Mouse (Mus musculus) telencephalon, adult 2 months (tissue): ENCODE measurements around the gene Plscr3.
"Not testable (repeated sequence)": the region's sequence is repeated elsewhere in the genome, so short reads cannot be mapped to it uniquely, and the experiment has no call there.

ENCODE experiments used
- DNase-seq: peaks from one replicate; pipeline ENCODE4 v3.0.0-alpha.2; 2011; ENCODE audit warnings: low read depth, low spot score

Gene Plscr3

GRCm38 (mm10) chr11:69828832-69829231 lies 17.3 kb upstream of the Plscr3 start:
- DNase-seq = no peak

GRCm38 (mm10) chr11:69833554-69833953 lies 12.6 kb upstream of the Plscr3 start:
- DNase-seq = no peak

DNA sequence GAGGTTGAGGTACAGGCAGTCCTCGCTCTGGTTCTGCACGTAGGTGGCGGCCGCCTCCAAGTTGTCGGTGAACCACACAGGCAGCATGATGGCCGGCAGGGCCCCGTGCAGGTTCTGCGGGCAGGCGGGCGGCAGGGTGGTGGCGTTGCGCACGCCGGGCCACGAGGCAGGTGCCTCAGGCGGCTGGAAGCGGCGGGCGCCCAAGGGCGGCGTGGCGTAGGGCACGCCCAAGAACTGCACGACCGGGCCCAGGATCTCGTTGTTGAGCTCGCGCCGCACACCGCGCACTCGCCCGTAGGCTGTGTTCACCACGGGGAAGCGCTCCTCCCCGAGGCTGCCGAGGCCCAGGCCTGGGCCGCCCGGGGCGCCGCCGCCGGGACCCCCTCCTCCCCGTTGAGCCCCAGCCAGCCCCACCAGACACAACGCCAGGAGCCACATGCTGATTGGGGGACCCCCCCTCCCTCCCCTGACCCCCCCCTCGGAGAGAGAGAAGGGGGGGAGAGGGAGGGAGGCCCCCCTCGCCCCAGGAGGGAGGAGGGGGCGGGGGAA lies 12.1 kb upstream of the Plscr3 start:
- no peak for DNase-seq

- no peak for DNase-seq
Measured at GRCm38 (mm10) chr11:69835326-69835965, 10.7 kb upstream of the Plscr3 start.

DNA sequence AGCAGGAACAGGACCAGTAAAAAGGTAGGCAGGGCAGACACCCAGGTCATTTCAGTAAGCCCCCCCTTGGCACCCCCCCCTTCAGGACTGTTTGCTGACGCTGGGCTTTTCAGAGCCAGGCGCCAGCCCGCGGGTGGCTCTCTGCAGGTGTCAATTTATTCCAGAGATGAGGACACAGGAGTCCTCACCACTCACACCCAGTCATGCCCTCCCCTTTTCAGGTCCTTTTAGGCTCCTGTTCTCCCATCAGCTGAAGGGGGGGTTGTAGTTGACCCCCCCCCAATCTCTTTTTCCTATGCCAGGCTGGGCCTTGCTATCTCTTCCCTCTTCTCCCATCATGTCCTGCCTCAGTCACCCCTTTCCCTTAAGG lies 10.2 kb upstream of the Plscr3 start:
- DNase-seq = no peak

DNA sequence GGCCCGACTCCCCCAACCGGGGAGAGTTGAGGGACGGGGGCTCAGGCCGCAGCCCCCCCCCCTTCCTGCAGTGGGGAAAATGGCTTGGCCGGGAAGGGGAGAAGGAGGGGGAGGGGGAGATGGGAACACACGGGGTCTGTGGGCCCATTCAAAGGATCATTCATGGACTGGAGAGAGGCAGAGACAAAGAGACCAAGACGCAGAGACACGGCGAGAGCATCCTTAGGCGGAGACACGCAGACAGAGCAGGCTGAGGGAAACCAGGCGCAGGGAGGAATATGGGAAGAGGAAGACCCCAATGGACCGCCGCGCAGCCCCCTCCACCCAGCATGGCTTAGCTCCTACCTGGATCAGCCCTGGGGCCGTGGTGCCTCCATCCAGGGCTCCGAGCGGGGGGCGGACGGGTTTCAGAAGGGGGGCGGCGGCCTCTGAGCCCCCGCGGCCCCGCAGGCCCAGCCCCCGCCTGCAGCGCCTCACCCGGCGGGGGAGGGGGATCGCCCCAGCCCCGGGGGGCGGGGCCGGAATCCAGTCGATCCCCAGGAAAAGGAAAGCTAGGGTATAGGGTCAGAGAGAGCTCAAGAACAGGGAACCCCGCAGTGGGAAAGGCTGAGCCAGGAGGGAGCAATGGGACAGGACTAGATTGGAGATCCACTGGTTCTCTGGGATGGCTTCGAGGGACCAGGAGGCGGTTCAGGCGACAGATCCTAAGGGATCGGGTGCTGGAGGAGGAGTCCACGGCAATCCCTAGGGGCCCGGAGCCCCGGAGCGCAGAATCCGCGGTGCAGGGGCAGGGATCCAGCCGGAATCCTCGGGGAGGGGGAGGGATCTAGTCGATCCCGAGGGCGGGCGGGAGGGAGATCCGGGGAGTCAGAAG lies 9.2 kb upstream of the Plscr3 start:
- no peak for DNase-seq

DNA sequence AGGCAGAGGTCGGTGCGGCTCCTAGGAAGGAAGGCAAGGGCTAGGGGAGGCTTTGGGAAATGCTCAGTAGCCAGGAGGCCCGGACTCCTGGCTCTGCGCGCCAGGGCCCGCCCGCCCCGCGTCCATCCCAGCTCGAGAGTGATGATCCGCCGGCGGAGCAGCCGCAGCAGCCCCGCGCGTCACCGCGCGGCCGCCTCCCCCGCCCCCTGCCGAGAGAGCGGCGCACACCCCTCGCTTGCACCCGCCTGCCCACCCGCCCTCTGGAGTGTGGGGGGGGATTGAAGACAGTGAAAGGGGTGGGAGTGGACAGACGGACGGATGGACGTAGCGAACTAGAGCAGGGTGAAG lies 8.6 kb upstream of the Plscr3 start, which contains the start of gene Nlgn2:
Nlgn2 (minus strand) TSS at position 181 of the 348 bp plus-strand sequence.
- DNase-seq = no peak

DNA sequence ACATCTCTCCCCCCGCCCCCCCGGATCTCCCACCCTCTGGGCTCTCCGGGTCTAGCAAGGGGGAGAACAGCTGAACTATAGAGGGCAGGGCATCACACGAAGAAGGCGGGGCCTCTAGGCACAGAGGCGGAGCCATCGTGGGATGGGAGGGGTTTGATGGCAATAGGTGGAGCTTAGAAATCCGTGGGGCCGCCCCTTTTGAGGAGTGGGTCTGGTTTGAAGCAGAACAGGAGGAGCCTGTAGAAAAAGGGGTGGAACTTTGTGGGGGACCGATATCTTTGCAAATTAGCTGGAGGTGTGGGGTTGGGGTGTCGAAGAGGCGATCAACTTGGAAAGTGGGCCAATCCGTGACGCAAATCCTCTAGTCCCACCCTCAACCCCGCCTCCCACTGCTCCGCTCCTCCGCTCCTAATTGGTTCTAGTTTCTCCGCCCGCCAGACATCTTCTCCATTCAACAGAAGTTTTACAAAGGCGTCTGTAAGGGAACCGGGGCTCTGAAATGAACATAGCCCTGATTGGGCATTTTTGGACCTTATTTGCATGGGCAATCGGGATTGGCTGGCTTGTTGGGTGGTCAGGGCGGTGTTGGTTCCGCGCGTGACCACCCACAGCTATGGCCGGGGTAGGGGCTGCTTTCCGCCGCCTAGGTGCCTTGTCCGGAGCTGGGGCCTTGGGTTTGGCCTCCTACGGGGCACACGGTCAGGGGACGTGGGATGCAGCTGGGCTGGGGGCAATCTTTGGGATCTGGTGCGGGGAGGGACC lies 8.0 kb upstream of the Plscr3 start, which contains the start of gene Tmem256:
Tmem256 (plus strand) TSS at position 563 of the 762 bp plus-strand sequence.
- peak; percentile 99 for DNase-seq

DNA sequence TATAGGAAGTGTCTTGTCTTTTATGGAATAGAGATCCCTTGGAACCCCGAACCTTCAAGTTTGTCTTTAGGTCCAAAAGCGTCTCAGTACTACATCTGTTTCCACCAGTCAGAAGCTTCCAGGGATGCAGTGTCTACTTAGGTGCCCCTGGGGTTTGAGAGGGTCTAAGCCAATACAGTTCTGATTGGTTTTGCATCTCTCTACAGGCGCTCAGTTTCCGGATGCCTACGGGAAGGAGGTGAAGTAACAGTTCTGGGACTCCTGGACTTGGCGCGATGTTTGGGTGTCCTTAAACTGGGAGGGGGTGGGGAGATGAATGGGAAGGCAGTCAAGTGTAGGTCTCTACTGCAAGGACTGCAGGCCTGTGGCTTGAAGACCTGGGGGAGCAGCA lies 7.5 kb upstream of the Plscr3 start:
- DNase-seq = no peak

DNA sequence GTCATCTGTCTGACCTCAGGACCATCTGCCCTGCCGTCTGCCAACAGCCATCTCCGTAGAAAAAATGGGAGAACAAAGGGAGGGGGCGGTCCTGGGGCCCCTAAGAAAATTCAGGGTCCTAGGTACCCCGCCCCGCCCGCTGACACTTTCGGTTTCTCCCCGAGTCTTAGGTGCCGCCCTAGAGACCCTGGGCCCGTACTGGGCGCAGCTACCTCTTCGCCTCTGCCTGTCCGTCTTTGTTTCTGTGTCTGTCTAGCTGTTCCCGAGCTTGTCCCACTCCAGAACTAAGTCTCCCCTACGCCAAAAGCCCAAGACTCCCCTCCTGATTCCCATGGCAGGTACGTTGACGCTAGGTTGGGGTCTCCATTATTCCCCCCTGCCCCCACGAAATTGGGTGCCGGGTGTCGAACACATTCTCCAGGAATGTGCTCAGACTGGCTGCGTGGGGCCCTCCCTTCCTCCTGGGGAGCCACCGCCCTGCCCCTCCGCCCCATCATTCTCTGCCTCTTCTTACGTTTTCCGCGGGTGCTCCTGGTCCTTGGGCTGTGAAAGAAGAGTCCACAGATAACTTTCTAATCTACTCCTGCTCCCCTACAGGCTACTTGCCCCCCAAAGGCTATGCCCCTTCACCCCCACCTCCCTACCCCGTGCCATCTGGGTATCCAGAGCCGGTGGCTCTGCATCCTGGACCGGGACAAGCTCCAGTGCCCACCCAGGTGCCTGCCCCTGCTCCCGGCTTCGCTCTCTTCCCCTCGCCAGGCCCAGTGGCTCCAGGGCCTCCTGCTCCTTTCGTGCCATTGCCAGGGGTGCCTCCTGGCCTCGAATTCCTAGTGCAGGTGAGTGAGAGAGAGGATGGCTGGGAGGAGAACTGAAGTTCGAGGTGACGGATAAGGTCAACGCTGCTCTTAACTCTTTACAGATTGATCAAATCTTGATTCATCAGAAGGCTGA lies 837 bp downstream of the Plscr3 start:
- DNase-seq = no peak

GRCm38 (mm10) chr11:69848021-69848420 lies 1.8 kb downstream of the Plscr3 start:
- no peak for DNase-seq

DNA sequence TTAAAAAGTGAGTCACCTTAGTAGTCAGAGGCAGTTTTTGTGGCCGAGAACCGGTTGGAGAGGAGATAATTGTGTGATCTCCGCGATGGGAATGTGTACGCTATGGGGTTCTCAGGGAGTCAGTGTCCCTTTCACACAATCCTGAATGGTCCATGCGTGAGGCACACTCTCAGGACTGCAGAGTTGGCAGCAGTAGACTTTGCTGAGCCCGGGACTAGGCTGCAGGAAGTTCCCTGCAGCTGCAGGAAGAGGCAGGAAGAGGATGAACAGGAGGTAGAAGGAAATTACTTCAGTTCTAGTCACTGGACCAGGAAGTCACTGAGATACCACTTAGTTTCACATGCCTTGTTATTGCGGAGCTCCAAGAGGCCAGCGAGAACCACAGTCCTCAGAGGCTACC lies 3.0 kb downstream of the Plscr3 start:
- no peak for DNase-seq

- no peak for DNase-seq
Measured at GRCm38 (mm10) chr11:69849884-69850283, 3.7 kb downstream of the Plscr3 start.

GRCm38 (mm10) chr11:69850754-69851153 lies 4.6 kb downstream of the Plscr3 start:
- DNase-seq = no peak

DNA sequence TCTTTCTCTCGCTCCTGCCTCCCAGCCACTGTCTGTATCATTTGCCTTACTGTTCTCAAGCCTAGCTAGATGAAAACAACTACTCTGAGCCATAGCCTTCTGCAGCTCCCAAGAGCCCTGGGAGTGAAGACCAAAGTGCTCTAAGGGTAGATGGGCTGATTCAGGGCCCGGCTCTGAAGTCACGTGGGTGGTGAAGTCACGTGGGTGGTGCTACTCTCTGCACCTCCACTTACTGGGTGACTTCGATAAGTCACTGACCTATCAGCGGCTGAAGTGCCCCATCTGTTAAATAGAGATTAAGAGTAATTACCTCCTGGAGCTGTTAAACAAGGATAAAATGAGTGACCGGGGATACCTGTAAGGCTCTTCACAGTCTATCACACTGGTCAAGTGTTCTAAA lies 7.8 kb downstream of the Plscr3 start:
- no peak for DNase-seq

DNA sequence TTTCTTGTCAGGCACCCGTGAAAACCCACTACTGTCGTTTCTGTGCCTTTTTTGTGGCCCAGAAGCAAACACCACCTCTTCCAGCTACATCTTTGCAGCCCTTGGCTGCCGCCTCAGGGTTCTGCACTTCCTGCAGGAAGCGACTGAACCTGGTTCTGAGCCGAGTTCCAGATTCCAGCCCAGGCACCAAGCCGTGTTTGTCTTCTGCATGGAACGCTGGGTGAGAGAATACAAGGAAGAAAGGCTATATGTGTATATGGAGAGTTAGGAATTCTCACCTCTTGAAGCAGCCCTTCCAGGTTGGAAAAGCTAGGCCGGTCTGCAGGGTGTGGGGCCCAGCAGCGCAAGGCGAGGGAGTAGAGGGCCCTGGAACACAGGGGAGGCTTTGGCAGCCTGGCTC lies 8.5 kb downstream of the Plscr3 start:
- no peak for DNase-seq

- no peak for DNase-seq
Measured at GRCm38 (mm10) chr11:69855347-69855746, 9.2 kb downstream of the Plscr3 start.

DNA sequence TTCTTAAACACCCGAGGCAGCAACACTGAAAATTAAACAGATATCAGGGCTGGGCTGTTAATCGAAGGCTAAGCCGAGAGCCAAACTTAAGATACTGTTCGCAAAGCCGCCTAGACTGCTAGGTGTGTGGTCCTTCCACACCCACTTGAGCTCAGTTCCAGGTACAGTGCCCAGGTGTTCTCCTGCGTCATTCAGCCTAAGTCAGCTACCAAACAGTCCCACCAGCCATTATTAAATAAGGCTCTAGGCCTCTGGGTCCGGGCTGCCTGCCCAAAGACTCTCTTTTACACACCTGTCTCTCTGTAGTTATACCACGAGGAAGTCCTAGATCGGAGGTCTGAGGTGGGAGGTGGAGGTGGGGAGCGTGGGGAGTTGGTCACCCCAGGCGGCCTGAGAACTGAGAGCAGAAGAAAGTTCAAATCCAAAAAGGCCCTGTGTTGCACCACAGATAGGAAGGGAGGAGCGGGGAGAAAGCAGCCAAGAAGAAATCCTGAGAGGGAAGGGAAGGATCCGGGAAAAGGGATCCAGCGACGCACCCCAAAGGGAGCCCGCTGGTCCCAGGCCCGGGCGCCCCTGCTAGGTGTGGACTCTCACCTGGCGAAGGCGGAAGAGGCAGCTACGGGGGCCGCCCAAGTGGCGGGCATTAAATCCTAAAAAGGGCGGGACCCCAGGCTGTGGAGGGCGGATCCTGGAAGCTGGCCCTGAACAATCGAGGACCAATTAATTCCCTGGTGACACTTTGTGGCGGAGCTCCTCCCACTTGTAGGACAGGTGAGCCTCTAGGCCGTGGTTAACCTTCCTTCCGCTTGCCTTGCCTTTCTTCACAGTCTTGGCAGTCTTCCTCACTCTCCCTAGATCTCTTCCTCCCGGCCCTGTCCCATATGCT lies 12.2 kb downstream of the Plscr3 start, which contains the start of gene Tnk1:
Tnk1 (minus strand) TSS at position 618 of the 886 bp plus-strand sequence.
- no peak for DNase-seq

DNA sequence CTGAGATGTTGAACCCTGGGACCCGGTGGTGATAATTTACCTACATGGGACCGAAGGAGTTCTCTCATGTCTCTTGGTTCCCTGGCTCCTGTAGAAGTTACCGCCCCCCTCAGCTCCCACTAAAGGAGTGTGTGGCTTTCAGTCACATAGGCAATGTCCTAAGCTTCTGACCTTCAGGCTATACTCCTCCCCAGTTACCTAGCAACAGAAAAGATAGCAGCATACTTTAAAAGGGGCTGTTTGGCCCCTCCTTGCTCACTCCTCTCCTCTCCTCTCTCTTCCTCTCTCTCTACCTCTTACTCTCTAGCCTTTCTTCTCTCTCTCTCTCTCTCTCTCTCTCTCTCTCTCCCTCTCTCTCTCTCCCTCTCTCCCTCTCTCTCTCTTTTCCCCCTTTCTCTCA lies 17.6 kb downstream of the Plscr3 start:
- DNase-seq = not testable (repeated sequence)
